Mouse (Mus musculus) adrenal gland, postnatal 36 days (tissue): ENCODE measurements around the gene Hvcn1. TPM values are rescaled to one million over a fixed set of nuclear protein-coding genes. Genes with fewer than 3 reads are reported as not detected.
A peak's percentile ranks its signal among the peaks of the same experiment; 100 is the strongest.
"Not testable (repeated sequence)": the region's sequence is repeated elsewhere in the genome, so short reads cannot be mapped to it uniquely, and the experiment has no call there.

Experiments used
- DNase-seq, 2 experiments: peaks; one replicate each; pipeline ENCODE4 v3.0.0; 2021; ENCODE audit warnings: mixed read lengths in 1 of 2
- long read RNA-seq, 2 experiments: library from polyadenylated mRNA; stranded (forward); transcript quantifications; one replicate each; pipeline ENCODE4 v2.0.0; 2021; ENCODE audit warnings: borderline sequencing depth in 2 of 2
- total RNA-seq, 2 experiments: library from RNA; stranded (reverse); gene quantifications; 2 replicates each; pipeline ENCODE4 v1.2.3; 2021

The Hvcn1 gene
- 1 to 10 TPM; 1.7 to 3.3 TPM for total RNA-seq
- long read RNA-seq, experiment 1, partial matches to known transcripts, result 0 of 1 reads
- long read RNA-seq, experiment 1, other reads (novel, unspliced or antisense), result 0 of 1 reads
- long read RNA-seq, experiment 2, partial matches to known transcripts, result 0 of 1 reads
- long read RNA-seq, experiment 2, other reads (novel, unspliced or antisense), result 1 of 1 reads

DNA sequence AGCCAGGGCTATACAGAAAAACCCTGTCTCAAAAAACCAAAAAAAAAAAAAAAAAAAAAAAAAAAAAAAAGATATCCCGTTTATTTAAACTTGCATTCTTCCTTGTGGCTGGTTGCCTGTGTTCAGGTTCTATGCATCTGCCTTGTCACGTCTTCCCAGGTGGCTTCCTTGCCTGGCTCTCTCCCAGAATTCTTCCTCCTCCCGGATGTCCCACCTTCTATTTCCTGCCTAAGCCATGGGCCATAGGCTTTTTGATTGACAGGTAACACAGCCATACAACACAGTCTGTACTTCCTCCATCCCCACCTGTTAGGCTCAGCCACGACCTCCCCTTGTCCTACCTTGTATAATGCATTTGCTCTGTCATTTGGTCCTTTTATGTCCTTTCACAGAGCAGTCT lies at the start of gene Hvcn1:
Gene Hvcn1 (plus strand): TSS at position 330 of the 400 bp plus-strand sequence.
- no peak for DNase-seq

GRCm38 (mm10) chr5:122157827-122158381 lies 48.7 kb upstream of the Hvcn1 start, which contains the start of gene Ppp1cc:
Gene Ppp1cc (plus strand): TSS chr5:122158278.
- peak; percentile 93 to 95 for DNase-seq

- peak in 1 of 2 experiments; percentile 26 for DNase-seq
These were observed 47.8 kb upstream of the Hvcn1 start for GRCm38 (mm10) chr5:122158557-122159515.

GRCm38 (mm10) chr5:122163194-122163593 lies 43.4 kb upstream of the Hvcn1 start:
- DNase-seq, result no peak

DNA sequence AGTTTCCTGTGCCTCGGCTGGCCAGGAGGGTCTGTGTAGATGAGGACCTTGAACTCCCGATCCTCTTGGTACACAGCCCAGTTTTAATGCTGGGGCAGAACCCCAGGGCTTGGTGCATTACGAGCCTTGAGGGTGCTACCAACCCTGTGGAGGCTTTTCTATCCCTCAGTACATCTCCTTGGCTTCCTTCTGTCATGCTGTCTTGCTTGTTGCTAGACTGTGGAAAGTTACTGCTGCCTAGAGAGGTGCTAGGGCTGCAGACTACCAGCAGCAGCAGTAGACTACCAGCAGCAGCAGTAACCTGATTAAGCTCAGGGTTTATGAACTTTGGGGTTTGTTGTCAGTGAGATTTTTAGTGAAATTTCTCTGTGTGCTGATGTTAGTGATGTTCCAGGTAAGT lies 42.6 kb upstream of the Hvcn1 start:
- DNase-seq, result no peak

DNA sequence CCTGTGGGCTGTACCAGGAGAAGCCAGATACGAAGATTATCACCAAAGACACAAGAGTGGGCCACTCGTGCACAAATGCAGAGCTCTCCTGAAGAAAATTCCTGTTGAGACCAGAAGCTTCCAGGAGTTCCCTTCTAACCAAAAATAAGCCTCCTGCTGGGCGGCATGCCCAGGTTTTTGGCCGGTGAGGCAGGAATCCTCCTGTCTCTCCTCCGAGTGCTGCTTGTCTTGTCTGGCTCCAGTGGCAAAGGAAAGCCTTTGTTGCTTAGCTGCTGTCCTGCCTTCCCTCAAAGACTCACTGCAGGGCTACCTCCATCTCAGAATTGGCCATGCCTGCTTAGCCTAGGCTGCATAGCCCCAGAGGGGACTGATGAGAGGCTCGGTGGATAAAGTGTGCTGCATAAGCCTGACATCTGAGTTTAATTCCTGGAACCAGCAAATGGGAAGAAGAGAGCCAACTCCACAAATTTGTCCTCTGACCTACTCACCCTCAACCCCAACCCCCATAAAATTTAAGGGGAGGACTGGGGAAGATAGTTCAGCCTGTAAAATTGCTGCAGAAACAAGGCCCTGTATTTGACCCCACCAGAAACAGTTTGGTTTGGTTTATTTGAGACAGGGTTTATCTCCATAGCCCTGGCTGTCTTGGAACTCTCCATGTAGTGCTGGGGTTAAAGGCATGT lies 41.2 kb upstream of the Hvcn1 start:
- peak in 1 of 2 experiments; percentile 28 for DNase-seq

DNA sequence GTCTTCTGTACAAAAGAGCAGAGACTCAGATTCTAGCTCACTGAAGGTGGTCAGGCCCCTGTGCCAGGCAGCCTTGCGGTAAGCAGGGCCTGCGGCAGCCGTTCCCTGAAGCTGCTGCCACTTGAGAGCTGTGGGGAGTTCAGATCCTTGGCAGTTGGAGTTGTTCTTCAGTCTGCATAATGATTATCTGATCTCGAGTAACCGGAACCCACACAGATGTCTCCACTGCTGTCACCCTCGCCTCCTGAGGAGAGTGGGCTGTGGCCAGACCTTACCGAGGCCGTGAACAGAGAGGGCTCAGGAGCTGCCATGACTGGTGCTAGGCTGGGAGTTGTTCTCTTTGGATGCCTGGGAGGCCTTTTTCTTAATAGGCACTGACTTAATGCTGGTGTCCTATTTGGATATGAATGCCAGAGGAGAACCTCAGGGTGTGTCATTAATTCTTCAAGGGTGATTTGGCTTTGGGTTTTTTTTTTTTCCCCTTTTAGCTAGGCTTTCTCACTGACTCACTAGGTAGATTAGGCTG lies 39.9 kb upstream of the Hvcn1 start:
- DNase-seq, result no peak

DNA sequence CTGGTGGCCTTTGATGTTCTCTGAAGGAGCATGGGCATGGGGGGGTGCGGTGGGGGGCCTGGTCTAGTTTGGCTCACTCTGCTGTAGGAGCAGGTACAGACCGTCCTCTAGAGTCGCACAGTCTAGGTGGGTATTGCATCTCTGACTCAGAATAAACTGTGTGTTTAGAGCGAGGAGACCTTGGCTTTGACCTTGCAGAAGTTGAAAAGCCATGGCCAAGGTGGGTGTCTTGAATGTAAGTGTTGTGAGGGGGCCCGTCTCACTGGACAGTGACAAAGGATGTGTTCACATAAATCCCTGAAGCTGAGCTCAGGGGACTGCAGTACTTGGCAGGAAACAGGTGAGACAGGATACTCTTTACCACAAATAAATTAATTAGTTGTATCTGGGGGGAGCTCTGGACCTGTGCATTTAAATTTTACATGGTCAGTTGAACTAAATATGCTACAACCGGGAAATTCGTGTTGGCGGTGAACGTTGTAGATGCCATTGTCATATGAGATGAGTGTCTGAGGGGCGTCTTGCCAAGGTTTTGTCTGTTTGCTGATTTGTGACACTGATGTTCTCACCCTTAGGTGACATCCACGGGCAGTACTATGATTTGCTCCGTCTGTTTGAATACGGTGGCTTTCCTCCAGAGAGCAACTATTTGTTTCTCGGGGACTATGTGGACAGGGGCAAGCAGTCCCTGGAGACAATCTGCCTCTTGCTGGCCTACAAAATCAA lies 38.1 kb upstream of the Hvcn1 start:
- peak in 1 of 2 experiments; percentile 39 for DNase-seq

DNA sequence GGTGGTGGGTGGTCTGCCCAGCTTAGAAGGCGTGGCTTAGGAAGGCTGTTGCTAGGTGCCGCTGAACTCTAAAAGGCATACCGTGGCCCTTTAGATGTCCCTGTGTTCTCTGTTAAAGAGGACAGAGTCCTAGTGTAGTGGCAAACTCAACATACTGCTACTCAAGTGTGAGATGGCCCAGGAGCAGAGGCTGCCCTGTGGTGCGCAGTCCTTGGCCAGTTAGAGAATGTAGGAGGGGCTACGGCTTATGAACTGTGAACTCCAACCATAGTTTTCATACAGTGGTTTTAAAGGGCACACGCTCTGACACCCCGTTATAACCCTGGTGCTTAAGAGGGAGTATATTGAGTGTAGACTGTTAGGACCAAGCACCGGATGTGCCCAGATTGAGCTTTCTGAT lies 35.5 kb upstream of the Hvcn1 start:
- DNase-seq, result no peak

GRCm38 (mm10) chr5:122175402-122175801 lies 31.2 kb upstream of the Hvcn1 start:
- no peak for DNase-seq

DNA sequence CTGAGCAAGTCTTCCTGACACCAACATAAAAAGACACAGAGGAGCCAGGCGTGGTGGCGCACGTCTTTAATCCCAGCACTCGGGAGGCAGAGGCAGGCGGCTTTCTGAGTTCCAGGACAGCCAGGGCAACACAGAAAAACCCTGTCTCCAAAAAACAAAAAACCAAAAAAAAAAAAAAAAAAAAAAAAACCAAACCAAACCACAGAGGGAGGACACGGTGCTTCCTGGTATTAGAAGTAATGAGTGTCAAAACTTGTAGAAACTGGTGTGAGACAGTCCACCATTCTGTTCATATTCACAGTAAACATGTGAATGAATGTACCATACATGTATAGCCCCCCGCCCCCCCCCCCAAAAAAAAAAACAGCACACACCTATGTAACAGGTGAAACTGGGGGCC lies 30.6 kb upstream of the Hvcn1 start:
- no peak for DNase-seq

DNA sequence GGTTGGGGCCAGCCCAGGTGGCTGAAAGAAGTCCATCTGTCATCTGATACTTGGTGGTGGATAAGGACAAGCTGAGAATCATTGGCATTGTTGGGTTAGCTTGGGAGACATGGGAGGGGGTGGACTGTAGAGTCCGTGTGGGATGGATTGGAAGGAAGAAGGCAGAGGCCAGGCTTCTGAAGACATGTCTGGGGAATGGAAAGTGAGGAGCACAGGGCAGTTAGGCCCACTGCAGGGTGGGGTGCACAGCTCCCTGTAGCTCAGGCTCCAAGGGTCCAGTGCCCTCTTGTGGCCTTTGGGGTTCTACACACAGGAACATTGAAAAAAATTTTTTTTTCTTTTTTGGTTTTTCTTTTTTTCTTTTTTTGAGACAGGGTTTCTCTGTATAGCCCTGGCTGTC lies 30.2 kb upstream of the Hvcn1 start:
- DNase-seq, result peak; percentile 49 to 75

DNA sequence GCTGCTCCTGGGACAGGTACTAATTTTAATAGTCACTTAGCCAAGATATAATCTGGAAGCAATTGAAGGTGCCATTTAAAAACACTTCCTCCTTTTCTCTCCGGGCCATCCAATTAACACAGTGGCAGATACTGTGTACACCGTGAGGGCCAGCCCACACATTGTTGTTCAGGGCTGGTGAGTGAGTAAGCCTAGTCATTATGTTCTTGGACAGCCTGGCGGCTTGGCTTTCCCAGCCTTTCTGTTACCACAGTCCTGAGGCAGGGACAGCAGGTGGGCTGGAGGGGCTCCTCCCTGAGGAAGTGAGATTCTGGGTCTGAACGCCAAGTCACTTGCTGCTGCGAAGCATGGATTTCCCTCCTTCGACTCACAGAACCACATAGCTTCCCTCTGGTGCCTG lies 26.9 kb upstream of the Hvcn1 start:
- DNase-seq, result no peak

- no peak for DNase-seq
These were observed 22.3 kb upstream of the Hvcn1 start for GRCm38 (mm10) chr5:122184283-122184806.

- DNase-seq, result not testable (repeated sequence)
These were observed 21.7 kb upstream of the Hvcn1 start for GRCm38 (mm10) chr5:122184858-122185257.

DNA sequence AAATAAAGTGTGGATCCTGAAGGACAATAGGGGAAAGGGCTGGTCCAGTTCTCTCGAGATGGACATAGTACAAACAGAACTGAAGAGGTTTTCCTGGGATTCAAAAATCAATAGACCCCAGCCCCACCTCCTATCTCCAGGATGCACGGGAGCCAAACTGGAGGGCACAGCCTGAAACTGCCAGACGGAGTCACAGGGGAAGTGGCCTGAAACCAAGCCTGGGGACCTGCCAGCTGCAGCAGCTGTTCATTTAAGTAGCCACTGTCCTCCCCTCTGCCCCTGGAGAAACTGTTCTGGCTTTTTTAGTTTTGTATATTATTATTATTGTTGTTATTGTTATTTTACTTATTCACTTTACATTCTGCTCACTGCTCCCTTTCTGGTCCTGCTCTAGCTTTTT lies 17.5 kb upstream of the Hvcn1 start:
- no peak for DNase-seq

DNA sequence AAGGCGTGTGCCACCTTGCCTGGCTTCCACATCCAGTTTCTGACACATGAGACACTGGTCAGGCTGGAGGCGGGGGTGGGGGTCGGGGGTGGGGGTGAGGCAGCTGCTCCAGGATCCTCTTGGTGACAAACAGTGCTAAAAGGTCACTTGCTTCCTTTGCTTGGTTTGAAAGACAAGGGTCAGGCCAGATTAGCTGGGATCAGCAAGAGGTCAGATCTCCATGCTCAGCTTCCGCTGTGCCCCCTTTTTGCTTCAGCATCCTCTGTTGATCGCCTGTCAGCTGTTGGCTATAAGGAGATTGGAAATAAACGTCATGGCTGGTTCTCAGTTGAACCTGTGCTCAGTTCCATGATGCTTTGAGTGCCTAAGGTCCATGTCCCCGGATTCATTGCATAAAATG lies 16.1 kb upstream of the Hvcn1 start:
- no peak for DNase-seq

- DNase-seq, result no peak
These were observed 15.1 kb upstream of the Hvcn1 start for GRCm38 (mm10) chr5:122191269-122192063.

DNA sequence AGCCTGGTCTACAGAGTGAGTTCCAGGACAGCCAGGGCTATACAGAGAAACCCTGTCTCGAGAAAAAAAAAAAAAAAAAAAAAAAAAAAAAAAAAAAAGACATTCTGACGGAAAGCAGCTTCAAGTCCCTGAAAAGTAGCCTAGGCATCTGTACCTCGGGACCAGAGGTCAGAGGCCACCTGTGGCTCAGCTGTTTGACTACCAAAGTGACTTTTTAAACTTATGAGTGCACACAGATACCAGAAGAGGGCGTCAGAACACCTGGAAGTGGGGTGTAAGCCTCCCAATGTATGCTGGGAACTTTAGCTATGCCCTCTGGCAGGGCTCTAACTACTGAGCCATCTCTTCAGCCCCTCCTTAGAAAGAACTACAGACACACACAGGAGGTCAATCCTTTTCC lies 14.3 kb upstream of the Hvcn1 start:
- no peak for DNase-seq

DNA sequence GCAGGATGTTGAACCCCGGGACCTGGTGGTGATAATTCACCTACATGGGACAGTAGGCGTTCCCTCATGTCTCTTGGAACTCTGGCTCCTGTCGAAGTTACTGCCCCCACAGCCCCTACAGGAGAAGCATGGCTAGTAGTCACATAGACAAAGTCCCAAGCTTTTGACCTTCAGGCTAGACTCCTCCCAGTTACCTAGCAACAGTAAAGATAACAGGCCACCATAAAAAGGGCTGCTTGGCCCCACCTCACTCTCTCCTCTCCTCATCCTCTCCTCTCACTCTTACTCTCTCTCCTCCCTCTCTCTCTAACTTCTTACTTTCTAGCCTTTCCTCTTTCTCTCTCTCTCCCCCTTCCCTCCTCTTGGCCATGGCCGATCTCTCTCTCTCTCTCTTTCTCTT lies 5.7 kb upstream of the Hvcn1 start:
- no peak for DNase-seq
